Mouse (Mus musculus) spleen, adult 18-20 months (tissue): ENCODE data around the gene Cfap58.
A peak's percentile ranks its signal among the peaks of the same experiment; 100 is the strongest.

Experiments used
- DNase-seq, 2 experiments: peaks; one replicate each; pipeline ENCODE4 v3.0.0; 2022; ENCODE audit warnings: mixed read lengths in 2 of 2

Cfap58 gene

GRCm38 (mm10) chr19:47937443-47938406, at the start of gene Cfap58:
Gene Cfap58 (plus strand): TSS chr19:47937675.
- DNase-seq: peak; percentile 72 to 80

GRCm38 (mm10) chr19:47888037-47888436, 49.4 kb upstream of the Cfap58 start:
- DNase-seq: peak; percentile 55 to 72

GRCm38 (mm10) chr19:47890489-47891130, 46.9 kb upstream of the Cfap58 start:
- DNase-seq: no peak

- no peak for DNase-seq
These were observed 45.7 kb upstream of the Cfap58 start for GRCm38 (mm10) chr19:47891562-47892312.

- no peak for DNase-seq
These were observed 44.4 kb upstream of the Cfap58 start for GRCm38 (mm10) chr19:47893092-47893491.

- DNase-seq: no peak
These were observed 38.9 kb upstream of the Cfap58 start for GRCm38 (mm10) chr19:47898472-47899079.

- peak in 1 of 2 experiments; percentile 21 for DNase-seq
These were observed 37.5 kb upstream of the Cfap58 start for GRCm38 (mm10) chr19:47900012-47900411.

GRCm38 (mm10) chr19:47900558-47900957, 36.9 kb upstream of the Cfap58 start:
- no peak for DNase-seq

- no peak for DNase-seq
These were observed 34.9 kb upstream of the Cfap58 start for GRCm38 (mm10) chr19:47902316-47903201.

- no peak for DNase-seq
These were observed 33.8 kb upstream of the Cfap58 start for GRCm38 (mm10) chr19:47903679-47904078.

- peak in 1 of 2 experiments; percentile 5 for DNase-seq
These were observed 32.4 kb upstream of the Cfap58 start for GRCm38 (mm10) chr19:47905081-47905480.

GRCm38 (mm10) chr19:47905603-47906002, 31.9 kb upstream of the Cfap58 start:
- peak; percentile 38 to 47 for DNase-seq

GRCm38 (mm10) chr19:47907596-47907995, 29.9 kb upstream of the Cfap58 start:
- DNase-seq: no peak

GRCm38 (mm10) chr19:47908961-47909371, 28.5 kb upstream of the Cfap58 start:
- no peak for DNase-seq

GRCm38 (mm10) chr19:47909387-47910116, 27.9 kb upstream of the Cfap58 start:
- DNase-seq: no peak

- DNase-seq: no peak
These were observed 27.3 kb upstream of the Cfap58 start for GRCm38 (mm10) chr19:47910117-47910618.

GRCm38 (mm10) chr19:47910751-47911150, 26.7 kb upstream of the Cfap58 start:
- DNase-seq: no peak

- no peak for DNase-seq
These were observed 24.1 kb upstream of the Cfap58 start for GRCm38 (mm10) chr19:47913344-47913743.

- DNase-seq: no peak
These were observed 23.3 kb upstream of the Cfap58 start for GRCm38 (mm10) chr19:47914191-47914590.

- no peak for DNase-seq
These were observed 22.2 kb upstream of the Cfap58 start for GRCm38 (mm10) chr19:47915251-47915650.

- DNase-seq: no peak
These were observed 20.1 kb upstream of the Cfap58 start for GRCm38 (mm10) chr19:47917396-47917795.
